Mouse (Mus musculus) G1E (cell line): ENCODE results near the gene Gipc1.

Experiments
- CTCF ChIP-seq: IDR thresholded peaks from 2 replicates; pipeline ENCODE4 v1.5.1; 2012; ENCODE audit warnings: low read depth, low read length, inconsistent platforms, mixed read lengths
- GATA1 ChIP-seq: IDR thresholded peaks from 2 replicates; pipeline ENCODE4 v1.6.1; 2012; ENCODE audit warnings: borderline replicate concordance, low read length, inconsistent platforms, mixed read lengths
- GATA2 ChIP-seq: IDR thresholded peaks from 2 replicates; pipeline ENCODE4 v1.6.1; 2012; ENCODE audit warnings: low read depth, low read length, inconsistent platforms, borderline replicate concordance
- POLR2AphosphoS5 ChIP-seq: IDR thresholded peaks from 2 replicates; pipeline ENCODE4 v1.6.1; 2012; ENCODE audit warnings: low read depth, low read length, inconsistent platforms; ENCODE audit not compliant: insufficient replicate concordance

DNA sequence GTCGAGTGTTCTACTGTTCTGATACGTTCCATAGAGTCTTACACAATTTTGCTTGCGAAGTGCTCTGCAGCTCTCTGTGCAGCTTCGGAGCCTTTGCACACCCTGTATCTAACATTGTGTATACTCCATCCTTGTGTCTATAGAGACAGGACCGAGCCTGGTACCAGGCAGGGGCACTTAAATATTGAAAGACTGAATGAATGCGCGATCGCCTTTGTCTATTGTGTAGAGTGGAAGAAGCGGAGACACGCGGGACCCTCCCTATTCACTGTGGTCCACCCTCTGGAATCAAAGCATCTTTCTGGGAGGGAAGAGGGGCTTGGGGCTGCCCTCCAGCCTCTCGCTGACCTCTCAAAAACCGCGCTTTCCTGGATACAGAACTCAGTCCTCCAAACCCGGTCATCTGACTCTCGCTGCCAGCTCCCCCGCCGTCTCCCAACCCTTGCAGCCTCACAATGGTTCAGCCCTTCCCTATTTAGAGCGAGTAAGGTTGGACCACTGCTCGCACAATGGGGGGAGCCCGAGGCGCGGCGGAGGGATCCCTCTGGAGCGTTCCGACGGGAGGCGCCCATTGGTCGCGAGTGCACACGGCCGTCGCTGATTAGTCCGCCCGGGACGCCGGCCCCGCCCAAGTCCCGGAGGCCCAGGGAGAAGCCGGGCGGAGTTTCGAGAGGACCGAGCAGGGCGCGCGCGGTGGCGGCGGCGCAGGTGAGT lies at the start of gene Gipc1:
- TF ChIP-seq CTCF (no peak), GATA2 (no peak), GATA1 (no peak), POLR2AphosphoS5 (no peak)
